Mouse (Mus musculus) embryonic facial prominence, embryonic 12.5 days (tissue): ENCODE data around the gene Kif1b. TPM values are rescaled to one million over a fixed set of nuclear protein-coding genes. Genes with fewer than 3 reads are reported as not detected.

ENCODE experiments used
- ATAC-seq: fragments of 200-750 bp; cut with Nextera tagmentation; 2 replicates; pipeline ENCODE4 v1.8.0; 2017; ENCODE audit not compliant: insufficient number of reproducible peaks, insufficient read depth, low FRiP score, low TSS enrichment
- H3K27ac ChIP-seq: fragments of 300-500 bp; sonication (generic); 2 replicates; pipeline ENCODE4 v1.5.1; 2016; ENCODE audit warnings: mild to moderate bottlenecking
- H3K27me3 ChIP-seq: fragments of 300-500 bp; sonication (generic); 2 replicates; pipeline ENCODE4 v1.6.1; 2016; ENCODE audit warnings: mild to moderate bottlenecking, moderate library complexity
- H3K36me3 ChIP-seq: fragments of 300-500 bp; sonication (generic); 2 replicates; pipeline ENCODE4 v1.6.1; 2016; ENCODE audit warnings: mild to moderate bottlenecking
- H3K4me1 ChIP-seq: fragments of 300-500 bp; sonication (generic); 2 replicates; pipeline ENCODE4 v1.6.1; 2016
- H3K4me2 ChIP-seq: fragments of 300-500 bp; sonication (generic); replicated peaks from 2 replicates; pipeline ENCODE4 v1.6.1; 2016; ENCODE audit warnings: mild to moderate bottlenecking, moderate library complexity
- H3K4me3 ChIP-seq: fragments of 300-500 bp; sonication (generic); 2 replicates; pipeline ENCODE4 v1.5.1; 2016; ENCODE audit warnings: mild to moderate bottlenecking
- H3K9ac ChIP-seq: fragments of 300-500 bp; sonication (generic); 2 replicates; pipeline ENCODE4 v1.6.1; 2016; ENCODE audit warnings: mild to moderate bottlenecking, moderate library complexity
- H3K9me3 ChIP-seq: fragments of 300-500 bp; sonication (generic); 2 replicates; pipeline ENCODE4 v1.6.1; 2016; ENCODE audit warnings: mild to moderate bottlenecking, moderate library complexity
- WGBS: fragments of 180-500 bp; shearing (Covaris S2); methylation state at CpG from one replicate; pipeline ENCODE4 v1.1.7; 2016; 5-methylcytosine and 5-hydroxymethylcytosine counted together
- polyA plus RNA-seq: library from polyadenylated mRNA; unstranded; fragments of >200 nt; fragmentation: Nextera tagmentation; extraction: Ambion mirVana; gene quantifications from 2 replicates; pipeline ENCODE4 v1.2.1, GENCODE M21; 2016

Kif1b gene
- polyA plus RNA-seq, 1 experiment from 2014 or later = 56.1 TPM

DNA sequence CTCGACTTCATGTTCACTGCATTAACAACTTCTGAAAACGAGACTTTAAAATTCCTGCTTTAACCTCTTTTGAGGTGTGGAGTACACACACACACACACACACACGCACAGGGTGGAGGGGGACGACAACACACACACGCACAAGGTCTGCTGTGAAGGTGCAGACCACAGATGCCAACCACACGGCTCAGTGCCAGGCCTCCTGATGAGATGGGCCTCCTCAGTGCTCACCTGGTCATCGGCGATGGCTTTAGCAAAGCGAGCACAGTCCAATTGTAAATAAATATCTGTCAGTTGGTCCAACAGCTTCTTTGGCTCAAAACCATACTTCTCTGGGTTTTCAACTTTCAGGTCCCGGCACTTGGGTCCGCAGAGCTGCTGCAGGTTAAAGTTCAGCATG is 27.4 kb upstream of the Kif1b start:
- no peak overlapping the region for H3K9ac ChIP-seq
- ATAC-seq = no peak
- WGBS = 94% methylated on average over 11 of the region's 11 CpGs
- H3K36me3 ChIP-seq = peaks cover 85% of the 10 kb centered on the region
- no peaks in the 10 kb centered on the region for H3K27me3 ChIP-seq
- no peaks in the 10 kb centered on the region for H3K4me1 ChIP-seq
- no peak overlapping the region for H3K27ac ChIP-seq
- no peak overlapping the region for H3K4me2 ChIP-seq
- no peaks in the 10 kb centered on the region for H3K9me3 ChIP-seq
- no peak overlapping the region for H3K4me3 ChIP-seq

DNA sequence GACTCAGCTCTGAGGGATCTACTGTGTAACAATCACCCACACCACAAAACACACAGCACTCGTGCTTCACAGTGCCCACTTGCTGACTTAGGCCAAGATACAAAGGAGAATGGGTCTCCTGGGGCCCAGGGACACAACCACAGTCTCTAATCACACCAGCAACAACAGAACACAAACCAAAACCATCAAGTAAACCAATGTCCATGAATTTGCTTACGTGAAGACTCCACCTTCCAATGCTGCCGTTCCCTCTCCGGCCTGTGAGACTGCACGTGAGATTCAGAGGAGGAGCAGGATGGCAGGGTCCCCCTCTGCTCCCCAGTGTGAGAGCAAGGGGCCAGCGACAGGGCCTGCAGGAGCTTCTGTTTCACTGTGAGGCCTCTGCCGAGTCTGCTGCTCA is 25.2 kb upstream of the Kif1b start:
- ATAC-seq = no peak
- no peaks in the 10 kb centered on the region for H3K27me3 ChIP-seq
- H3K9me3 ChIP-seq = no peaks in the 10 kb centered on the region
- H3K4me3 ChIP-seq = no peak overlapping the region
- WGBS = 90% methylated on average over 7 of the region's 7 CpGs
- no peaks in the 10 kb centered on the region for H3K4me1 ChIP-seq
- no peak overlapping the region for H3K9ac ChIP-seq
- no peak overlapping the region for H3K4me2 ChIP-seq
- peaks cover 89% of the 10 kb centered on the region for H3K36me3 ChIP-seq
- no peak overlapping the region for H3K27ac ChIP-seq

DNA sequence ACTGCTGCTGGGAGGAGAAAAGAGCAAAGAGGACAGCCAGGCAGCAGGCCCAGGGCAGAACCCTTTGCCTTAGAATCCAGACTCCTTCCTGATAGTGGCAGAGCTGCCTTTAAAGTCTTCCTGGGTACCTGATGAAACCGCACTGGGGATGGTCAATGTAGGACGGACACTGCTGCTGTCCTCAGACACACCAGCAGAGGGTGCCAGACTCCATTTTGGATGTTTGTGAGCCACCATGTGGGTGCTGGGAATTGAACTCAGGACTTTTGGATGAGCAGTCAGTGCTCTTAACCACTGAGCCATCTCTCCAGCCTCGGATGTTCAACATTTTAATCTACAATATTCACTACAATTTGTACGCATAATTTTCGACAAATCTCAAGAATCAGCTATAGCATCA is 23.0 kb upstream of the Kif1b start:
- Histone ChIP-seq H3K27me3 (no peaks in the 10 kb centered on the region), H3K36me3 (peaks cover 74% of the 10 kb centered on the region), H3K9ac (no peak overlapping the region), H3K9me3 (no peaks in the 10 kb centered on the region), H3K4me3 (no peak overlapping the region), H3K4me1 (no peaks in the 10 kb centered on the region), H3K4me2 (no peak overlapping the region), H3K27ac (no peak overlapping the region)
- WGBS = 96% methylated on average over 5 of the region's 5 CpGs
- no peak for ATAC-seq

DNA sequence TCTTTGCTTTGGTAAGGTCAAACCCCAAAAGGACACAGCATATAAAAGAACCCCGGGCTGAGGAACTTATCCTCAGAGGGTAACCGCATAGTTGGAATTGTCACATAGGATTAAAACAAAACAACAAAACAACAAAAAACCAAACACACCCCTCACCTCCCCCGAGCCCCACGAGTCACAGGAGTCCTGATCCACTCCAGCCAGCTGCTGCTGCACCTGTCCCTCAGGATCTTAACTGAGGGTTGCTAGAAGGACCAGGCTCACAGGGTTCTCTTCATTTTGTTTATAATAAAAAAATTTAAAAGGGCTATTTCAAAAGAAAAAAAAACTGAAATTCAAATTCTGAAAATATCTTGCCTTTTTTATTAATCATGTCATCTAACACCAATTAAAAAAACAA is 21.2 kb upstream of the Kif1b start:
- Histone ChIP-seq H3K27me3 (no peaks in the 10 kb centered on the region), H3K36me3 (peaks cover 56% of the 10 kb centered on the region), H3K4me1 (no peaks in the 10 kb centered on the region), H3K9ac (no peak overlapping the region), H3K27ac (no peak overlapping the region), H3K4me2 (no peak overlapping the region), H3K9me3 (no peaks in the 10 kb centered on the region), H3K4me3 (no peak overlapping the region)
- 90% methylated on average over 4 of the region's 4 CpGs for WGBS
- ATAC-seq = no peak

DNA sequence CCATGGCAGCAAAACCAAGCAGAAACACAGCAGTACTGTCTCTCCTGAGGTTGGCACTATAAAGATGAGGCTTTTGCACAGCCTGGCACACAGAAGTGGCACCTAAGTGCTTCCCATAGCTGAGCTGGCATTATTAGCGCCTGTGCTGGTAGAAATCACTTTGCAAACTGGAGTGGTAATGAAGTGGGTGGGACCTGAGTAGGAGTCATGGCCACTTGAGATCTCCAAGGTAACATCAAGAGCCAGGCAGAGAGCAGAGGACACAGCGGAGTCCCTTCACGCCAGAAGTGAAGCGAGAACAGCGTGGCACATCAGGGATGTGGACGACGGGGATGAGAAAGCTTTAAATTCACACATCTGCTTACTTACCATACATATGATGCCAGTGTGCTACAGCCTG is 19.8 kb upstream of the Kif1b start:
- H3K4me2 ChIP-seq = no peak overlapping the region
- WGBS = 95% methylated on average over 7 of the region's 7 CpGs
- no peak overlapping the region for H3K9ac ChIP-seq
- ATAC-seq = no peak
- peaks cover 44% of the 10 kb centered on the region for H3K36me3 ChIP-seq
- H3K4me1 ChIP-seq = no peaks in the 10 kb centered on the region
- no peaks in the 10 kb centered on the region for H3K9me3 ChIP-seq
- H3K4me3 ChIP-seq = no peak overlapping the region
- no peaks in the 10 kb centered on the region for H3K27me3 ChIP-seq
- no peak overlapping the region for H3K27ac ChIP-seq

DNA sequence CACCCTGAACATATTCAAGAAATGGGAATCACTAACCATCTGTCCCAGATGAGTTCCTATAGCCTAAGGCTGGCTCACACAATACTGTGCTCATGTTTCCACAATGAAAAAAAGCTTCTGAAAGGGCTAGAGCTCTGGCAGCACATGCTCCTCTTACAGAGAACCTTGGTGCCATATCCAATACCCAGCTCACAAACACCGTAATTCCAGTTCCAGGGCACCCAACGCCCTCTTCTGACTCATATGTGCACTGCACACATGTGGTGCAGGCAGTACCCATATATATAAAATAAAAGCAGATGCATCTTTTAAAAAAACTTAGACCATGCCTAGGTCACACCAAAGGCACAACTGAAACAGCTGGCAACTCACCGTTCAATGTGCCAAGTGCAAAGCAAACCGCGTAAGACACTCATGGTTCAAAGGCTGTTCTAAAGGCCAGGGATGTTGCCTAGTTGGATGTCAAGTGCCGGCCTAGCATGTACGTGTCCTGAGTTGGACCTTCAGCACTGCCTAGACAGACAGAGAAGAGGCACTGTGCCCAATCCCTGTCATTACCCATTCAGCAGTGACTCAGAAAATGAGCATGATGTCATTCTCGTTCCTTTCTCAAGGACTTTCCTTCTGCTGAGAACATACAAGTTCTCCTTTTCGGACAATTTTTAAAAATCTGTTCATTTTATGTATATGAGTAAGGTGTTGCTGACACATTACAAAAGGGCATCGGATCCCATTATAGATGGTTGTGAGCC is 18.1 kb upstream of the Kif1b start:
- ATAC-seq = no peak
- no peak overlapping the region for H3K4me3 ChIP-seq
- H3K4me1 ChIP-seq = no peaks in the 10 kb centered on the region
- H3K27ac ChIP-seq = no peak overlapping the region
- 90% methylated on average over 10 of the region's 10 CpGs for WGBS
- H3K4me2 ChIP-seq = no peak overlapping the region
- peaks cover 28% of the 10 kb centered on the region for H3K36me3 ChIP-seq
- no peak overlapping the region for H3K9ac ChIP-seq
- no peaks in the 10 kb centered on the region for H3K27me3 ChIP-seq
- H3K9me3 ChIP-seq = no peaks in the 10 kb centered on the region

DNA sequence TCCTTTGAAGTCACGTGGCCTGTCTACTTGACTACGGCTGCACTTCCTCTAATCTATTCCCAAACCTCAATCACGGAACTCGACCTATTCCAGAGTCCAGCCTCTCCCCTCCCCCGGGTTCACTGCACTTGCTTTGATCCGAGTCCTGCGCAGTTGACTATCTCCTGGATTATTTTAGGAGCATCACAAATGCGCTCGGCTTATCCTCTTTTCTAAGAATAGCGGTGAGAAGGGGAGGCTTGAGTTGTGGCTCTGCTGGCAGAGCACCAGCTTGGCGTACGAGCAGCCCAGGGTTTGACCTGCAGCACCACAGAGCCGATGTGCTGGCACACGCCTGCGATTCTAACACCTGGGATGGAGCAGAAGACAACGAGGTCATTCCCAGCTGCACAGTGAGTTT is 16.2 kb upstream of the Kif1b start:
- H3K36me3 ChIP-seq = peaks cover 12% of the 10 kb centered on the region
- ATAC-seq = no peak
- no peak overlapping the region for H3K4me3 ChIP-seq
- no peaks in the 10 kb centered on the region for H3K9me3 ChIP-seq
- H3K4me1 ChIP-seq = no peaks in the 10 kb centered on the region
- H3K4me2 ChIP-seq = no peak overlapping the region
- H3K9ac ChIP-seq = no peak overlapping the region
- H3K27me3 ChIP-seq = no peaks in the 10 kb centered on the region
- 83% methylated on average over 16 of the region's 16 CpGs for WGBS
- no peak overlapping the region for H3K27ac ChIP-seq

DNA sequence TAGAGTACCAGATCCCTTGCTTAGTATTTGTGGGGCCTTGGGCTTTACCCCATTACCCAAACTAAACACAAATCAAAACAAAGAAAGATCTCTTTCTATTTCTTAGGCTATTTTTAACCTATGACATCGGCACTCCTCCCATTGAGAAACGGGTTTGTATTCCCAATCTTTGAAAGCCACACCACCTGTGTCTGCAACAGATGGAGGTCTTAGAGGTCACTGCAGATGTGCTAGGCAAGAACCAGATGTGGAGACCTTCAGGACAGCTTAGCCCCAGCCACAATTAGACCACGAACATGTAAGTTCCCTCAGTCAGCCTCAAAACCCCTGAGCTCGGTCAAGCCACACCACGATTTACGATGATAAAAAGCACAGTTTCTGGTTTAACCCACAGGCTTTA is 15.2 kb upstream of the Kif1b start:
- Histone ChIP-seq H3K9ac (no peak overlapping the region), H3K27me3 (no peaks in the 10 kb centered on the region), H3K27ac (no peak overlapping the region), H3K4me1 (no peaks in the 10 kb centered on the region), H3K4me3 (no peak overlapping the region), H3K36me3 (peaks cover 7% of the 10 kb centered on the region), H3K4me2 (no peak overlapping the region), H3K9me3 (no peaks in the 10 kb centered on the region)
- ATAC-seq = no peak
- WGBS = 58% methylated on average over 6 of the region's 6 CpGs

DNA sequence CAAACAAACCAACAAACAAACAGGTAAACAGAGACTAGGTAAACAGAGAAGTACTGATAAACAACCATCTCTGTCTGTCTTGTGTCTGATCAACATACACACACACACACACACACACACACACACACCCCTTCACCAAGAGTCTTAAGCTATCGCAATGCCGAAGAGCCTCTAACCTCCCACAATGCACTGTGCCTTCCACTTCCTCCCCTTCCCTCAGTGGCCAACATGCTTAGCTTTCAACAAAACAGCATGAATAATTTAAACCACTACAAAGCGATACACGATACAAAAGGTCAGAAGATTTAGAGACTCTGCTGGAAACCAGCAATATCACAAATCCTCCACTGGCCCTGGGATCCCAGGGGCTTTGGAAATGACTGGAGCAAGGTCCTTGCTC is 14.8 kb upstream of the Kif1b start:
- 70% methylated on average over 4 of the region's 4 CpGs for WGBS
- Histone ChIP-seq H3K36me3 (peaks cover 2% of the 10 kb centered on the region), H3K27ac (no peak overlapping the region), H3K4me3 (no peak overlapping the region), H3K4me1 (no peaks in the 10 kb centered on the region), H3K9ac (no peak overlapping the region), H3K9me3 (no peaks in the 10 kb centered on the region), H3K4me2 (no peak overlapping the region), H3K27me3 (no peaks in the 10 kb centered on the region)
- ATAC-seq = no peak

DNA sequence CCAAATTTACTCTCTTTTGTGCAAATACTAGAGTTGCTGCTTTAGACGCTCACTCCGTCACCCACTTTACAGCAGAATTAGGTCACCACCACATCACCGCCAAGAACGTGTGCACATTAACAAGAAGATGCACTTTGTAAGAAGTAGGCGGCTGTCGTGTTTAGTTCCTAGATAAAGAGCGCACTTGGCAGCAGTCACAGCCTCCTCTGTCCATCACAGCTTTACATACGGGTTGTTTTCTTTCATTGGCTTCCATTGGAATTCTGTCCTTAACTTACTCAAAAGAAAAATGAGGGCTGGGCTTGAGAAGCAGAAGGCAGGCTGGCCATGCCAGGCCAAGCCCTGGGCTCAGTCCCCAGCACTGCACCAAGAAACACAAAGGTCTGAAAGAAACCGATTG is 11.6 kb upstream of the Kif1b start:
- no peaks in the 10 kb centered on the region for H3K9me3 ChIP-seq
- no peaks in the 10 kb centered on the region for H3K27me3 ChIP-seq
- no peak overlapping the region for H3K4me3 ChIP-seq
- ATAC-seq = no peak
- H3K27ac ChIP-seq = no peak overlapping the region
- H3K9ac ChIP-seq = no peak overlapping the region
- H3K4me2 ChIP-seq = no peak overlapping the region
- no peaks in the 10 kb centered on the region for H3K4me1 ChIP-seq
- H3K36me3 ChIP-seq = no peaks in the 10 kb centered on the region
- WGBS = 88% methylated on average over 9 of the region's 9 CpGs

DNA sequence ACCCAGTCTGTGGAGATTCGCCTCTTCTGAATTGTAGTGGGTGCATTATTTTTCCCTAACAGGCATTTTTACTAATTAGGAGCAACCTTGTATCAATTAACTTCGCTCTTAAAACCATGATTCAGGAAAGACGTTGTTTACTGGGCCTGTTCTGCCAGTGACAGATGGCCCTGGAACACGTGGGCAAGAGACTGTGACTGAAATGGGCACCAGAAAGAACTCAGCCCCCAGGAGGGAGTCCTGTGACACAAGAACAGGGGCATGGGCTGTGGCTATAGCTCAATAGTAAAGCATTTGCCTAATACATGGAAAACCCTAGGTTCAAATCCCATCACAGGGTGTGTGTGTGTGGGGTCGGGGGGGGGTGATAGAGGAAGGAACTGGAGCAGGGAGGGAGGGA is 9.9 kb upstream of the Kif1b start:
- no peak for ATAC-seq
- Histone ChIP-seq H3K4me3 (no peak overlapping the region), H3K36me3 (no peaks in the 10 kb centered on the region), H3K4me2 (no peak overlapping the region), H3K27me3 (no peaks in the 10 kb centered on the region), H3K4me1 (no peaks in the 10 kb centered on the region), H3K27ac (no peak overlapping the region), H3K9me3 (no peaks in the 10 kb centered on the region), H3K9ac (no peak overlapping the region)
- WGBS = 53% methylated on average over 5 of the region's 5 CpGs

DNA sequence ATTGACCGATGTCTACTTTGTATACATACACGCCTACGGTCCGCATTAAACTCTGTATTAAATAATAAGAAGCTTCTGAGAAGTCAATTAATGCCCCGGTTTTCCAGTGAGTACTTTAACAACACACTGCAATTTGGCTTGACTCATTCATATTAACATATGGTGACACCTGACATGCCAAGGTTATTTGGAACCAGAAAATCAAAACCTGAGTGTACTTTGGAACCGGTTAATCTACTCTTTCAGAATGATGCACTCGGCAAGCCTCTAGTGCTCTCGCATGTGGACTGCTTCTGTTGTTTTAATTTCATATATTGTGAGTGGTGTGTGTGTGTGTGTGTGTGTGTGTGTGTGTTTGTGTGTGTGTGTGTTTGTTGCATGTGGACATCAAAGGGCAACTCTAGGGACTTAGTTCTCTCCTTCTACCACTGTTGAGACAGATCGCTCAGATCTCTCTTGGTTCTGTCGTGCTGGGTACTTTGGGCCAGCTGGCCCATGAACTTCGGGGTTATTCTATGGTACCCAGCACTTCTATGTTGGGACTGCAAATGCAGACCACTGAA is 6.9 kb upstream of the Kif1b start:
- Histone ChIP-seq H3K36me3 (no peaks in the 10 kb centered on the region), H3K4me1 (no peaks in the 10 kb centered on the region), H3K9me3 (no peaks in the 10 kb centered on the region), H3K27ac (no peak overlapping the region), H3K4me2 (no peak overlapping the region), H3K9ac (no peak overlapping the region), H3K4me3 (no peak overlapping the region), H3K27me3 (no peaks in the 10 kb centered on the region)
- 86% methylated on average over 11 of the region's 11 CpGs for WGBS
- ATAC-seq = no peak
